Mouse (Mus musculus): Measurements from ENCODE around the gene Cdkl5. TPM values are rescaled to one million over a fixed set of nuclear protein-coding genes. Genes with fewer than 3 reads are reported as not detected.

Cdkl5 gene
- polyA plus RNA-seq, 1 experiment from 2014 or later = 3.4 TPM

DNA sequence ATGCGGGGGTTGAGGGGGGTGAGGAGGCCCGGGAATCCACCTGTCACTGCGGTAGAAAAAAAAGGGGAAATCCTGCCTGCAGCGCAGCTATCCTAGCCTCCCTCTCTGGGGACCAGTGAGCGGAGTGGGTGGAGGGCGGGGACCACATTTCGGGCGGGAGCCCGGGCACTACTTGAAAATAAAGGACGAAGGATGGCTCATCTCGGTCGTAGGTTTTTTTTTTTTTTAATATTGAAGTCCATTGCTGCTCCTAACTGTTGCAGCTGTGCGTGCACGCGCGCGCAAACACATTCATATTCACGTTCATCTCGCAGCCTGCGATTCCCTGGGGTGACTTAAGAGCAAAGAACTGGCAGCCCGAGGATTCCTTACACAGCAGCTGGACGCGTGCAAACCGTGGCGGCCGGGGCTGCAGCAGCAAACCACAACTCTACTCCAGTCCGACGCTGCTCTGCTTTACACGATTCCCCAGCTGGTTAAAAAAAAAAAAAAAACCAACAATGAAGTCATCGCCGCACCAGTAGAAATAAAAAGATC, 695 bp upstream of the Cdkl5 start:
- H3K27ac ChIP-seq (ENCODE audit: low read depth, low read length) = peak overlapping the region; percentile 57; the same call in 1 of the 2 replicates
- ATAC-seq (replicated peaks; ENCODE audit: insufficient number of reproducible peaks, low FRiP score, low TSS enrichment) = no peak; the same call in 1 of the 2 replicates
- H3K36me3 ChIP-seq (ENCODE audit: control insufficient read depth, insufficient read depth, low read length) = no peaks in the 10 kb centered on the region
- peak overlapping the region; percentile 62 for H3K4me3 ChIP-seq (ENCODE audit: low read depth, low read length)
- WGBS (ENCODE audit: insufficient replicate concordance) = 15% methylated on average over 31 of the region's 31 CpGs
- H3K9me3 ChIP-seq (replicated peaks; ENCODE audit: control insufficient read depth, low read length) = no peaks in the 10 kb centered on the region
- no peaks in the 10 kb centered on the region for H3K4me1 ChIP-seq (ENCODE audit: control insufficient read depth, insufficient read depth, low read length)
- H3K9ac ChIP-seq (ENCODE audit: low read depth, low read length) = peak overlapping the region; percentile 22; the same call in 1 of the 2 replicates
- peak overlapping the region; percentile 57 for H3K4me2 ChIP-seq
- no peaks in the 10 kb centered on the region; the same call in 1 of the 2 replicates for H3K27me3 ChIP-seq (ENCODE audit: control insufficient read depth, insufficient read depth, low read length)

DNA sequence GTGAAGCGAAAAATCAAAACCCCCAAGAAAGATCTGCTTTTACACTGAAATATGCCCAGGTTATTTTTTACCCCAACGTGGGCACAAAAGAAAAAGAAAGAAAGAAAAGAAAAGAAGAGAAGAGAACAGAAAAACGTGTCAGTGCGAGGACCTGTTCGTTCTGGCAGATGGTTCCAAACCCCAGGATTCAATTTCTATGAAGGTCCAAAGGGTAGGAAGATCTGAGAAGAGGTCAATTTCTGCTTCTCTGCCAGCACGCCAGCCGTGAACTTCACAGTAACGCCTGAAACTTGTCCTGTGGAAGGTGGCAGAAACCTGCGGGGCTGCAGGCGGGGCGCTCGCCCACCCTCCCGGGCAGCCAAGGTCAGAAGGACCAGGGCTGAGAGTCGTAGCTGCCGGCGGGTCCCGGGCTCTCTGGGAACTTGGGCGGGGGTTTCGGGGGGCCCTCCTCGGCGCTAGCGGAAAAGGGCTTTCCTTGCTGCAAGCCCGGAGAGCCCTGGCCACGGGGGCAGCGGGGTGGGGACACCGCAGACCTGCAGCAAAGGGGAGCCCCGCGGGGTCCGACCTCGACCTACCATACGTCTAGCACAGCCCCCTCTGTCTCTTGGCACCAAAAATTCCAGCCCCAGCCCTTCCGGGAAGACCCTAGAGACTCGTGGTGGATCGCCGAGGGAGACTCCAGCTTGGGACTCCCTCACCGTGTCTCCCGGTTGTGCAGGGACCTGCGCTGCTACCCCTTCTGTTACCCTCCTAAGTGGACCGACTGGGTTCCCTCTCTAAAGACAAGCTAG, 560 bp downstream of the Cdkl5 start:
- no peaks in the 10 kb centered on the region for H3K36me3 ChIP-seq (ENCODE audit: control insufficient read depth, insufficient read depth, low read length)
- peak overlapping the region; percentile 61 for H3K4me2 ChIP-seq
- no peak; the same call in 1 of the 2 replicates for ATAC-seq (replicated peaks; ENCODE audit: insufficient number of reproducible peaks, low FRiP score, low TSS enrichment)
- peak overlapping the region; percentile 62 for H3K4me3 ChIP-seq (ENCODE audit: low read depth, low read length)
- 17% methylated on average over 35 of the region's 39 CpGs for WGBS (ENCODE audit: insufficient replicate concordance)
- H3K4me1 ChIP-seq (ENCODE audit: control insufficient read depth, insufficient read depth, low read length) = no peaks in the 10 kb centered on the region
- no peaks in the 10 kb centered on the region for H3K9me3 ChIP-seq (replicated peaks; ENCODE audit: control insufficient read depth, low read length)
- peak overlapping the region; percentile 78 for H3K9ac ChIP-seq (ENCODE audit: low read depth, low read length)
- H3K27me3 ChIP-seq (ENCODE audit: control insufficient read depth, insufficient read depth, low read length) = no peaks in the 10 kb centered on the region; the same call in 1 of the 2 replicates
- peak overlapping the region; percentile 51 for H3K27ac ChIP-seq (ENCODE audit: low read depth, low read length)

DNA sequence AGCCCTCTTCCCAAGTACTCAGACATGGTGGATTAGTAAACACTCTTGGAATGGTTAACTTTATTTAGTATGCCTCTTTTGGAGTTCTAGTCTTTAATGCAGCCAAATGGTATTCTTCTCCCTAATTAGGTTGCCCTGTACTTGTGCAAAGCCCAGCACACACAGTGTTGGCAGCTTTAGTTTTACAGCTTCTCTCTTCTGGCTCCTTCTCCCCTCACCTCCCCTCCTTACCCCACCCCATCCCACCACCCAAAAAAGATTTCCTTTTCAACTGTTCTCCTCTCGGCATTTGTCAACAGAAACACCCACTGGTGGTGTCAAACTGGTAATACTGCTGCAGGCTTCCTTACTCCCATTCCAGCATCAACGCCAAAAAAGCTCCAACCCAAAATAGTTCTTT, 1.8 kb downstream of the Cdkl5 start:
- ATAC-seq (replicated peaks; ENCODE audit: insufficient number of reproducible peaks, low FRiP score, low TSS enrichment) = no peak
- Histone ChIP-seq H3K27ac (ENCODE audit: low read depth, low read length) (no peak overlapping the region), H3K36me3 (ENCODE audit: control insufficient read depth, insufficient read depth, low read length) (no peaks in the 10 kb centered on the region), H3K27me3 (ENCODE audit: control insufficient read depth, insufficient read depth, low read length) (no peaks in the 10 kb centered on the region; the same call in 1 of the 2 replicates), H3K4me3 (ENCODE audit: low read depth, low read length) (no peak overlapping the region), H3K4me1 (ENCODE audit: control insufficient read depth, insufficient read depth, low read length) (no peaks in the 10 kb centered on the region), H3K9ac (ENCODE audit: low read depth, low read length) (no peak overlapping the region), H3K9me3 (replicated peaks; ENCODE audit: control insufficient read depth, low read length) (no peaks in the 10 kb centered on the region), H3K4me2 (peak overlapping the region; percentile 24)
- WGBS (ENCODE audit: insufficient replicate concordance) = 27% methylated on average over 2 of the region's 2 CpGs

DNA sequence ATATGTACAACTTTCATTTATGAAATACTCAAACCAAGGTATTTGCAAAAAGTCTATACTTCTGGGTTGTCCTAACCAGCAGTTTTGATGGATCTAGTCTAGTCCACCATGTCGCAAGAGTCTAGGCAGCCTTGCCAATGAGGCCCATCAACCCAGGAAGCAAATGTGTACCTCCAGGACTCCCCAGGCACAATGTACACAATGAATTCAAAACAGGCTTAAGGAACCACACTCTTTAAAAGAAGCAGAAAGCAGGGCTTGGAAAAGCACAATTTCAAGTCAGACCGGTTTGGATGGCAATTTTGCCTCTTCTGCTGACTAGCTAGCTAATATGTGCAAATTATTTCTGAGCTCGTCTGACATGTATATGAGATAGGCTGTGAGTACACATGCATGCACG, 4.2 kb downstream of the Cdkl5 start:
- Histone ChIP-seq H3K27ac (ENCODE audit: low read depth, low read length) (no peak overlapping the region), H3K27me3 (ENCODE audit: control insufficient read depth, insufficient read depth, low read length) (no peaks in the 10 kb centered on the region; the same call in 1 of the 2 replicates), H3K4me1 (ENCODE audit: control insufficient read depth, insufficient read depth, low read length) (no peaks in the 10 kb centered on the region), H3K9me3 (replicated peaks; ENCODE audit: control insufficient read depth, low read length) (no peaks in the 10 kb centered on the region), H3K4me3 (ENCODE audit: low read depth, low read length) (no peak overlapping the region), H3K9ac (ENCODE audit: low read depth, low read length) (no peak overlapping the region), H3K36me3 (ENCODE audit: control insufficient read depth, insufficient read depth, low read length) (no peaks in the 10 kb centered on the region), H3K4me2 (no peak overlapping the region)
- ATAC-seq (replicated peaks; ENCODE audit: insufficient number of reproducible peaks, low FRiP score, low TSS enrichment) = no peak
- 80% methylated on average over 4 of the region's 4 CpGs for WGBS (ENCODE audit: insufficient replicate concordance)

DNA sequence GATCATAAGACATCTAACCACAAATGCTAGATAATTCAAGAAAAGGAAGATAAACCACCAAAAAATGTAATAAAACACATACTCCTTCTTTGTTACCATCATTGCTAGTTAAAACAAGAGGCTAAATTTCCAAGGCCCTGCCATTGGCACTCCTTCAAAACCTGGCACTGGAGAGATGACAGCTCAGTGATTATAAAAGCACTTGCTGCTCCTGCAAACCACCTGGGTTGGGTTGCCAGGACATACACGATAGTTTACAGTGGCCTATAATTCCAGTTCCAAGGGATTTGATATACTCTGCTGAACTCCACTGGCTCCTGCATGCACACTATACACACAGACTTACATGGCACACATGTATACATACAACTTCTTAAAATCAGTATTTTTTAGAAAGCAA, 16.6 kb downstream of the Cdkl5 start:
- no peak for ATAC-seq (replicated peaks; ENCODE audit: insufficient number of reproducible peaks, low FRiP score, low TSS enrichment)
- no peaks in the 10 kb centered on the region for H3K9me3 ChIP-seq (replicated peaks; ENCODE audit: control insufficient read depth, low read length)
- H3K4me1 ChIP-seq (ENCODE audit: control insufficient read depth, insufficient read depth, low read length) = no peaks in the 10 kb centered on the region
- no peaks in the 10 kb centered on the region for H3K36me3 ChIP-seq (ENCODE audit: control insufficient read depth, insufficient read depth, low read length)
- no peaks in the 10 kb centered on the region for H3K27me3 ChIP-seq (ENCODE audit: control insufficient read depth, insufficient read depth, low read length)
- 77% methylated on average over 1 of the region's 1 CpGs for WGBS (ENCODE audit: insufficient replicate concordance)
- no peak overlapping the region for H3K4me2 ChIP-seq
- H3K4me3 ChIP-seq (ENCODE audit: low read depth, low read length) = no peak overlapping the region
- H3K27ac ChIP-seq (ENCODE audit: low read depth, low read length) = no peak overlapping the region
- H3K9ac ChIP-seq (ENCODE audit: low read depth, low read length) = no peak overlapping the region

DNA sequence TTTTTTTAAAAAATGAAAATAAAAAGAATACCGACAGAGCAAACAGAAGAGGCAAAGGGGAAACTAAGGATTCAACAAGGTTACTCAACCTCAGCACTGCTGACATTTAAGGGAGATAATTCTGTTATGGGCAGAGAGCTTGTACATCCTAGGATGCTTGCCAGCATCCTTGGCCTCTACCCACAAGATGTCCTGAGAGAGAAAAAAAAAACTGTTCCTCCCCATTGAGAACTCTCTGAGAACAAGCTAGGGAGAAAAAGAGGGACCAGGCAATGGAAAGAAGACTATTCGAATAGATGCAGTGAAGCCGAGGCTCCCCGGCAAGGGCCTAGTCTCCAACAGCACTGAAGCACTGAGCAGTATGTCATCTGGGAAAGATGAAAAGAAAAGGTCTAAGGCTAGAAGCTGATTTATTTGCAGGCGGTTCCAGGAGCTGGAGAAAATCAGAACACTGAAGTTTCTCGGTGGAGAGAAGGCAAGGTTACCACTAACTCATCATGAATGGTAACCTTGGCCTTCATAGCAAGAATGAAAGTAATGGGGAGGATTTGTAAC, 22.4 kb downstream of the Cdkl5 start:
- H3K9me3 ChIP-seq (replicated peaks; ENCODE audit: control insufficient read depth, low read length) = no peaks in the 10 kb centered on the region
- H3K4me1 ChIP-seq (ENCODE audit: control insufficient read depth, insufficient read depth, low read length) = no peaks in the 10 kb centered on the region
- no peak overlapping the region for H3K27ac ChIP-seq (ENCODE audit: low read depth, low read length)
- no peak for ATAC-seq (replicated peaks; ENCODE audit: insufficient number of reproducible peaks, low FRiP score, low TSS enrichment)
- H3K4me3 ChIP-seq (ENCODE audit: low read depth, low read length) = no peak overlapping the region
- H3K9ac ChIP-seq (ENCODE audit: low read depth, low read length) = no peak overlapping the region
- 90% methylated on average over 6 of the region's 6 CpGs for WGBS (ENCODE audit: insufficient replicate concordance)
- H3K36me3 ChIP-seq (ENCODE audit: control insufficient read depth, insufficient read depth, low read length) = no peaks in the 10 kb centered on the region
- no peak overlapping the region for H3K4me2 ChIP-seq
- no peaks in the 10 kb centered on the region for H3K27me3 ChIP-seq (ENCODE audit: control insufficient read depth, insufficient read depth, low read length)

DNA sequence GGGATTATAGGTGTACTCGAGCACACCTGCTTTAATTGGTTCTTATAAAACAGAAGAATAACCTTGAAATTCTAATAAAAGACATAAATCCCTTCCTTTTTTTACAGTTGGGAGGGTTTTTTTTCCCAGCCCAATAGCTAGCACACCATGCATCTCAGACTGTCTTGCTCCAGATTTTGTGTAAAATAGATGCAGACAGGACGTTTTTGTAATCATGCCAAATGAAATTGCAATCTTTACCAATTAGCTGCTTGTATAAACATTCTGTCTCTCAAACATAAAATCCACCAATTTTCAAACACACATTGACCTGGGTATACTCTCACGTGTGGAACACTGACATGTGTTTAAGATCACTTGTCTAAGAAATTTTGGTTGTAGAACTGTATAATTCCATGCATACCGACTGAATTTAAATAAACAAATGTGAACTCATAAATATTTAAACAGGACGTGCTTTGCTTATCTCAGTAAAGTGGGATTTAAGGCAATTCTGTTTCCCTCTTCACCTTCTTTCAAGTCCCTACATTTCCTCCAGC, 35.8 kb downstream of the Cdkl5 start:
- Histone ChIP-seq H3K9me3 (replicated peaks; ENCODE audit: control insufficient read depth, low read length) (no peaks in the 10 kb centered on the region), H3K9ac (ENCODE audit: low read depth, low read length) (no peak overlapping the region), H3K27me3 (ENCODE audit: control insufficient read depth, insufficient read depth, low read length) (no peaks in the 10 kb centered on the region), H3K4me3 (ENCODE audit: low read depth, low read length) (no peak overlapping the region), H3K4me1 (ENCODE audit: control insufficient read depth, insufficient read depth, low read length) (no peaks in the 10 kb centered on the region), H3K4me2 (no peak overlapping the region), H3K27ac (ENCODE audit: low read depth, low read length) (no peak overlapping the region), H3K36me3 (ENCODE audit: control insufficient read depth, insufficient read depth, low read length) (no peaks in the 10 kb centered on the region)
- no peak for ATAC-seq (replicated peaks; ENCODE audit: insufficient number of reproducible peaks, low FRiP score, low TSS enrichment)
- WGBS (ENCODE audit: insufficient replicate concordance) = 59% methylated on average over 5 of the region's 5 CpGs

DNA sequence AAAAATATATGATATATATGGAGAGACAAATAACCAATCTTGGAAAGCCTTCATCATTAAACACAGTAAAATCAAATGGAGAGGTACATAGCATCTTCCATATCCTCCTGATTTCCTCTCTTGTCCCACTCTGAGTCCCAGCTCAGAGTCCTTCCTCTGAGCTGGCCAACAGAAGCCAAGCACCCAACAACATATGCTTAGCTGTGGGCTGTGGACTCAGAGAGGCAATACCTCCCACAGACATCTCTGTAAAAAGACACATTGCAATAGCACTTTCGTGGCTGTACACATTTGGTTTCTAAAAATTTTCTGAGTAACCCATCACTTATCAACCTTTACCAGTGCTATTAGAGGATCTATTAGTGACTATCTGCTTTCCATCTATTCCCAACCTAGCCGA, 44.9 kb downstream of the Cdkl5 start:
- Histone ChIP-seq H3K4me2 (no peak overlapping the region), H3K4me1 (ENCODE audit: control insufficient read depth, insufficient read depth, low read length) (no peaks in the 10 kb centered on the region), H3K27ac (ENCODE audit: low read depth, low read length) (no peak overlapping the region), H3K36me3 (ENCODE audit: control insufficient read depth, insufficient read depth, low read length) (no peaks in the 10 kb centered on the region), H3K9me3 (replicated peaks; ENCODE audit: control insufficient read depth, low read length) (no peaks in the 10 kb centered on the region), H3K4me3 (ENCODE audit: low read depth, low read length) (no peak overlapping the region), H3K27me3 (ENCODE audit: control insufficient read depth, insufficient read depth, low read length) (no peaks in the 10 kb centered on the region), H3K9ac (ENCODE audit: low read depth, low read length) (no peak overlapping the region)
- 77% methylated on average over 2 of the region's 2 CpGs for WGBS (ENCODE audit: insufficient replicate concordance)
- no peak for ATAC-seq (replicated peaks; ENCODE audit: insufficient number of reproducible peaks, low FRiP score, low TSS enrichment)

Data from heart, embryonic 11.5 days (tissue).